Mouse (Mus musculus) liver, adult 2 months (tissue): ENCODE results near the gene Mtx3.

Experiments used
- CTCF ChIP-seq: fragments of 200-500 bp; IDR thresholded peaks from 2 replicates; pipeline ENCODE4 v1.5.1; 2011; ENCODE audit warnings: low read depth, low read length, control low read depth
- POLR2A ChIP-seq: fragments of 200-500 bp; IDR thresholded peaks from 2 replicates; pipeline ENCODE4 v1.6.1; 2011; ENCODE audit warnings: low read length, control low read depth; ENCODE audit not compliant: insufficient read depth; ENCODE audit errors: extremely low read depth

GRCm38 (mm10) chr13:92882271-92882985, 37.9 kb downstream of the Mtx3 start:
- TF ChIP-seq CTCF, result no peak
- TF ChIP-seq POLR2A, result no peak
